Mouse (Mus musculus): ENCODE data around the gene Cnksr1.

Gene Cnksr1

GRCm38 (mm10) chr4:134203340-134203896 is 34.8 kb downstream of the Cnksr1 start:
- no peak for DNase-seq (ENCODE audit: low read depth, low spot score)

- DNase-seq (ENCODE audit: low read depth, low spot score): no peak
These were observed 35.3 kb downstream of the Cnksr1 start, which contains the start of gene Gm7534 for GRCm38 (mm10) chr4:134202904-134203303. TSS of gene Gm7534 (minus strand) at chr4:134203004.

GRCm38 (mm10) chr4:134199371-134199770 is 38.8 kb downstream of the Cnksr1 start:
- no peak for DNase-seq (ENCODE audit: low read depth, low spot score)

- DNase-seq (ENCODE audit: low read depth, low spot score): no peak
These were observed 51.9 kb downstream of the Cnksr1 start for GRCm38 (mm10) chr4:134186268-134186667.

- no peak for DNase-seq (ENCODE audit: low read depth, low spot score)
These were observed 52.6 kb downstream of the Cnksr1 start for GRCm38 (mm10) chr4:134185569-134185968.

GRCm38 (mm10) chr4:134183711-134184110 is 54.5 kb downstream of the Cnksr1 start:
- DNase-seq (ENCODE audit: low read depth, low spot score): no peak

GRCm38 (mm10) chr4:134181825-134182224 is 56.4 kb downstream of the Cnksr1 start:
- DNase-seq (ENCODE audit: low read depth, low spot score): no peak

- DNase-seq (ENCODE audit: low read depth, low spot score): no peak
These were observed 57.1 kb downstream of the Cnksr1 start for GRCm38 (mm10) chr4:134181112-134181511.

Data from skeletal muscle tissue, adult 2 months (tissue).